Mouse (Mus musculus): ENCODE data around the gene Gfod1.

The Gfod1 gene

DNA sequence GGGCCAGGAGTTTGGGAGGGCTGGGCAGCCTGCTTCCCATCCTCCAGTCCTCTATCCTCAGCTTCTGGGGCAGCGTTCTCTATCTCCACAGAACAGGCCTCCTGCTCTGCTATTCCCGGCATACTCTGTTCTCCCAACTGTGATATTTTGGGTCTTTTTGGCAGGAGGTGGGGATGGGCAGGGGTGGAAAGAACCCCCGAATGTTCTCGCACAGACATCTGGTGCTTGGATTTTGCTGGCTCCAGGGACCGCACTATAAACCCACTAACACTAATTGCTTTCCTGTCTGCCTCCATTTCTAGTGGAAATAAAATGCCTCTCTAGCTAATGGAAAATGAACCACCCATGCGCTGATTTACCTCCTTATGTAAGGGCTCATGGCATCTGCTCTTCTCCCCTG lies 73.7 kb downstream of the Gfod1 start:
- no peak for DNase-seq (ENCODE audit: low spot score)

DNA sequence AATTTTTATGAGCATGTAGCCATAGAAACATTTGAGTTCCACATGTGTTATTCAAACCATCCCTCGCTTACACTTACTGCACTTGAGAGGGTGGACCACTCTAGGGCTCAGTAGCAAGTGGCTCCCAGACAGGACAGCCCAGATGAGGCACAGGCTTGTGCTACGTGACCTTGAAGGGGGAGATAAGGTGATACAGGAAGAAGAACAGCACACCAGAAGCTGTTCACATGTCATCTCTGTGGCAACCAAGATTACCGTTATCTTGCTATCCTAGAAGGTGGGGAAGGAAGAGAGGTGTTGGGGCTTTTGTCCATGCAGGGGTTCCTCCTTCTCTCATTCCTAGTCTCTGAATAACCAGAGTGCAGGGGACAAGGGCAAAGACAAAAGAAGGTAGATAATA lies 74.2 kb downstream of the Gfod1 start:
- no peak for DNase-seq (ENCODE audit: low spot score)

DNA sequence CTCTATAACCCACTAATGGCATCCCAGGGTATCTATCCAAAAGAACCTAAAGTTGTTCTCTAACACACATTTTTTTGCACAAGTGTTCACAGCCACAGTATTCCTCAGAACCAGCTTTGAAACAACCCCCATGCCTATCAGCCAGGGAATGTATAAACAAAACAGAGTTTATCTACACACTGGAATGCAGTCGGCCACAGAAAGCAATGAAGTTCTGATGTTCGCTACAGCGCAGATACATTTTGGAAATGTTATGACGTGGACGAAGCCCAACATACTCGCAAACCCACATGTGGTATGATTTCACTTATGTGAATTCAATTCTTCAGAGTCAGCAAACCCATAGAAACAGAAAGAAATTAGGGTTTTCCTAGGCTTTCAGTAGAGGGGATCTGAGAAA lies 75.8 kb downstream of the Gfod1 start:
- no peak for DNase-seq (ENCODE audit: low spot score)

DNA sequence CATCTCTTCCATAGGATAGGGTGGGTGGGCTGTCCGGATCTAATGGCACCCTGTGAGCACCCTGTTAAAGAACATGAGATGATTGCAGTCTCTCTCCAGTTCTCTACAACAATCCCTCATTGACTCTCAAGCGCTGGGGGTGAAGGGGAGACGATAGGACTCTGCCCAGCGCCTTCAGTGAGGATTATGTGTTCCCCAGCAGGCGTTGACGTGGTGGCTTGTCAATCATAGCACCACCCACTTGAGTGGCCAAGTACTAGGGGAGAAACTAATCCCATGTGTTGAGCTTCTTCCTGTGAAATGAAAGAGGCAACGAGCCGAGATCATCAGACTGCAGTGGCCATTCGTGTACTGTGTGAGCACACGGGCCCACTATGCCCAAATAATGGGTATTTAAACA lies 77.9 kb downstream of the Gfod1 start:
- DNase-seq (ENCODE audit: low spot score), result no peak

DNA sequence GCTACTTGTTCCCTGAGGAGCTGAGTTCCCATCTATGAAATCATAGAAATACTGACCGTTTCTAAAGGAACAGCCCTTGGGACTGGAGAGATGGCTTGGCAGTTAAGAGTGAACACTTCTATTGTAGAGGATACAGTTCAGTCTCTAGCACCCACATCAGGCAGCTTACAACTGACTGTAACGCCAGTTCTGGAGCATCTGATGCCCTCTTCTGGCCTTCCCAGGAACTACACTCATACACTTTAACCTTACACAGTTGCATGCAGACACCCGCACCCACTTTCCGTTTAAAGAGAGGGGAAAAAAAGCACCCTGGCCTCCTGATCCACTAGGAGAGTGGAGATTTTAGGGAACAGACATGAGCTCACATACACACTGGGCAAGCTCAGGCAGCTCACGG lies 78.8 kb downstream of the Gfod1 start:
- no peak for DNase-seq (ENCODE audit: low spot score)

DNA sequence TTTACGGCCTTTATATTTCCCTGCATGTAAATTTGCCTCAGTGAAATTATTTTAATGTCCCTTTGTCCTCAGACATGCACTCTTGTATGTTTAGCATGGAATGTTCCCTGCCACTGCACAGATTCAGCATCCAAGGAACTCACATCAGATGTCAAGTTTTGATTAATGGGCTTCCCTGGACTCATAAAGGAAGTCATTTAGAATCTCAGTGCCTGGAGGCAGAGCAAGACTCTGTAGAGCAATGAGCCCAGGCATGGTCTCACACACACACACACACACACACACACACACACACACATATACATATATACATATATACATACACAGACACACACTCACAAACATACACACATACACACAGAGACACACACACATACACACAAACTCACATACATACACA lies 81.9 kb downstream of the Gfod1 start:
- no peak for DNase-seq (ENCODE audit: low spot score)

DNA sequence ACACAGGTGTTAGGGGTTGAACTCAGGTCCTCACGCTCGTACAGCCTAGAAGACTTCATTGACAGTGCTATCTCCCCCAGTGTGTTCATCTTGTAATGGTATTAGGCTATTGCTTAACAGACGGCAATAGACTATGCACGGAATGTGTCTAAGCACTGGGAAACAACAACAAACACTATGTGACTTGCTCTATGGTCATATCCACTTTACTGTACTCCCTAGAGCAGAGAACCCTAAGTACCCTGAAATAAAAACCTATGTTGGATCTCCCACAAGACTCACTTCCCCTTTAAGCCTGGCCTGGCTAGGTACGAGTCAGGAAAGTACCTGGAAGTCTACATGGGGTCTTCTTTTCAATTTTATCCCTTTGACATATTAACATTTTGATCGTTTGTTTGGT lies 82.7 kb downstream of the Gfod1 start:
- no peak for DNase-seq (ENCODE audit: low spot score)

DNA sequence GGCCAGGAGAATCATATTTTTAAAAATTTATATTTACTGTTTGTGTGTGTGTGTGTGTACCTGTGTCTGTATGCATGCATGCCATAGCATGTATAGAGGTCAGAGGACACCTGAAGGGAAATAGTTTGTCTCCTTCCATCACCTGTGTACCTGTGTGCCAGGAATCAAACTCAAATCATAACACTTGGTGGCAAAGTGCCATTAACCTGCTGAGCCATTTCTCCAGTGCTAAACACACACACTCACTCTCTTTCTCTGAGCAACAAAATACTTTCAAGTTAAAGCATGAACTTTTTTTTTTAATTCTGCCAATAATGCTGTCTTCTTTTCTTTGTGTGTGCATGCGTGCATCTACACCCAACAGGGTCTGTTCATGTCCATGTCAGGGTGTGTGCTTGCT lies 83.3 kb downstream of the Gfod1 start:
- no peak for DNase-seq (ENCODE audit: low spot score)

DNA sequence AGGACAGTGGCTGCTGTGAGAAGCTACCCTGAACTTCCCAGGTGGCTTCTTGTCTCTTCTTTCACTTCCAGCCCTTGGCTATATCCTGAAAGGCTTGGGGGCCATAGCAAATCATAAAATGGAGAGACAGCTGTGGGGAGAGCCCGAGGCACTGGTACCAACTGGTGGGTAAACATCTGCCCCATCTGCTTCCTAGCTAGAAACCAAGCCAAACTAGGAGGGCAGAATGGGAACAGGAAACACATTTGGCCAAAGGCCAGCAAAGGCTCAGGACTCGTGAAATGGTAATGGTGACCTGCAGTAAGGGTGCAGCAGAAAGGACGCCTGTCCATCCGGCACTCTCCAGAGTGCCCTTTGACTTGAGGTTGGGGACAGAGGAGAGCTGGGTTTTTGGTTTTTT lies 85.2 kb downstream of the Gfod1 start:
- DNase-seq (ENCODE audit: low spot score), result no peak

DNA sequence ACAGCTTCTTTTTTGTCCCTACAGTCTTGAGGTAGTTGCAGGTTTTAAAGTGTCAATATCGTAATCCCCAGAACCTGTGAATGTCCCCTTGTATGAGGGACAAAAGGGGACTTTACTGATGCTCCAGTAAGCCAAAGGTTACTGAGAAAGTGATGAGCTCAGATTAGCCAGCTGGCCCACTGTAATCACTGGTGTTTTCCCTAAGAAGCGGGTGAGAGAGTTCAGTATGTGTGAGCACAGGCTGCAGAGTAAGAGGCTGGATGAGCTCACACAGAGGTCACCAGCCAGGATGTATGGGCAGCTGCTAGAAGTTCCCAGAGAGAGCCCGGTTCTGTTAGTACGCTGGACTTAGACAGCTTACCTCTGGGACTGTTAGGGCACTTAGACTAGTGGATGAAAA lies 85.7 kb downstream of the Gfod1 start:
- no peak for DNase-seq (ENCODE audit: low spot score)

DNA sequence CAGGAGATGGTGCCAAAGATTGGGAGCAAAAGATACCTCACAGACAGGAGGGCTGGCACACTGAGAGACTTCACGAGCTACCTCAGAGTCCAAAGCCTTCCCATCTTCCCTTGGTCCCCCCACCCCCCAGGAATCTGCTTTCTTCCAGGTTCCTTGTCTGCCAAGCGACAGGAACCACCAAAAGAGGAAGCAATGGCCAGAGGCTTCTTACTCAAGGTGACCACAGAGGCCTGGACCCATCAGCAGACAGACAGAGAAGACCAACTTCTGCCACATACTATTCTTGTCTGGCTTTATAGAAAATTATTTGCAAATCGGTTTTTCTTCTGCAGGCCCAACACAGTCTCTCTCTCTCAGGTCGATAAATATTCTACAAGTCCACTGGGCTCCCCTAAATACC lies 86.3 kb downstream of the Gfod1 start:
- DNase-seq (ENCODE audit: low spot score), result no peak

DNA sequence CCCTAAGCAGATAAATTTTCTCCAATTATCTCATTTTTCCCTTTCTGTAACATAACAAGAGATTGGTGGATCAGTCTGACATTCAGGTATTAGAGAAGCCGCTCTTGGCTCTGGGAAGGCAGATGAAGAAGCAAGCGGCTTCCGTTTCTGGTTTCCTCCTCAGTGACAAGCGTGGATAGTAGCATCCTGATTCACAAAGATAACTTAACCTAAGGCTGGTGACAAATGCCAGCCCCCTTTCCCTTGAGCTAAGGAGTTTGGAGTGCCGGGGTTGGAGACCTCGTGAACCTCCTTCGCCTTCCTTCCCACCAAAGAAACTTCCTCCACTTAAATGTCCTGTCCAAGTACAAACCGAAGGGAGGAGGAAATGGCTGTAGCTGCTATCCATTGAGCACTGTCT lies 86.9 kb downstream of the Gfod1 start:
- DNase-seq (ENCODE audit: low spot score), result no peak

DNA sequence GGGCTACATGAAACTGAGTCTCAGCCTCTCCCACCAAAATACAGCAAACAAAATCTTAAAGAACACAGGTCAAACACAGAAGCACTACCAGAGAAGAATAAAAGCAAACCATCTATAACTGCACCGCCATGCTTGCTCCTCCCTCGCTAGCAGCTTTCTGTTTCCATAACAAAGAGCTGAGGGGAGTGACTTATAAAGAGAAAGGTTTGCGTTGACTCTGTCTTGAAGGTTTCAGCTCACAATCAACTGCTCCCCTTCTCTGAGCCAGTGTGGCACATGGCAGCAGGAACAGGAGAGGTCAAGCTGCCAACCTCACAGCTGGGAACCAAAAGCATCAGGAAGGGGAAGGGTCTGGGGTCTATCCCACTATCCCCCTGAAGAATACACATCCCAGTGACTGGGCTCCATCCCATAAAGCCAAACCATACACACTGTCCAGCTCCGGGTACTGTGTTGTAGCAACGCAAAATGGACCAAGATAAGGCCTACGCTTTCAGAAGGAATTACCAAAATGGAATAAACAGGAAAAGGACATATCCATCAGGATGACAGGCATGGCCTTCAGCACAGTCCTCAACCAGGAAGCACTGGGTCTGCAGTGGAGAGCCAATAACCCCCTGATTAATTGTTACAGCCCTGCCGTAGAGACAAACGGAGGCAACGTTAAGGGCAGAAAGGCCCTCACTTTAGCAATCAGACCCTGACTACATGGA lies 87.8 kb downstream of the Gfod1 start:
- DNase-seq (ENCODE audit: low spot score), result no peak

DNA sequence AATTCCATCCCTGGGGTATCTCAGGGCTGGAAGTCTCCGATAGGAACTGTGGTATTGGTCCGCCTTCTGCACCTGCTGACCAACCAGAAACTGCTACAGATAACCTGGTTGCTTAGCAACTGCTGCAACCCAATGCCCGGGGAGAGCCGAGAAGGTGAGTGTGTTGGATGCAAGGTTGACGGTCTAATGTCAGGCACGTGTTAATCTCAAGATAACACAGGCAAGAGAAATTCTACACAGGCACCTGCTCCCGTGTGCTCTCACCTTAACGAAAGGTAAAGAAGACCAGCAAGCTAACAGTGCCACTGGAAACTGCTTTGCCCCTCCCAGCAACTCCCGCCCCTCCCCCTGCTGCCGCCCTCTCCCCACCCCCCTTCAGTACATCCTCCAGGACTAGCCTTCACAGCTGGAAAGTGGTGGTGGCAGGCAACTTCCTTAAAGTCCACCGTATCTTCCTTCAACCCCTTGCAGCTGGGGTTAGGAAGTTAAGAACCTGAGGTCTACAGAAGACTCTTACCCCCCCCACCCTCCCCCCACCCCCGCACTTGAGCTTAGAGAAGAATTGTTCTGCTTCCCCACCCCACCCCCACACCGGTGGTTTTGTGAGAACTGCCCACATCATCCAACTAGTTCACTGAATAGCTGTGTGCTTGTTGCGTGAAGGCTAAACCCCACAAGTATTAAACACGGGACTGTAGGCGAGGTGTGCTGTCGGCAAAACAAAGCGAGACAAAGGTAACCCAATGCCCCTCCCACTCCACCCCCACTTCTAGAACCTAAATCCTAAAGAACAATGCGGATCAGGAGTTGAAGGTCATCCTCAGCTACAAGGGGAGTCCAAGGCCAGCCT lies 88.6 kb downstream of the Gfod1 start:
- no peak for DNase-seq (ENCODE audit: low spot score)

DNA sequence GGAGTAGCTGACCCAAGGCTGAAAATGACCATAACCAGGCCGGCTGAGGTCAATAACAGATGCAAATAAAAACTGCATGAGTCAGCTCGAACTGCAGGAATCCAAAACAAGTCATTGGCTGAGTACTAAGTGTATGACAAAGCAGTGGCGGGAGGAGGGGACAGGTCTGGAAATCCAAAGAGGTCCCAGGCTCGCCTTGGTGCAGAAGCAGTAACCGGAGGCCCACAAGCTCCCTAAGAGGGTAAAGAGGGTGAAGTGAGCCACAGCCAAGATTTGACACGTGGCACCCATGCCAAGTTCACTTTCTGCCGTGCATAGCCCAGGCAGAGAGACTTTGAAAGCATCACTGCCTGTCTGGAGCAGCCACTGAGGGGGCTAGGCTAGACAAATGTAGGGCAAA lies 91.6 kb downstream of the Gfod1 start:
- no peak for DNase-seq (ENCODE audit: low spot score)

DNA sequence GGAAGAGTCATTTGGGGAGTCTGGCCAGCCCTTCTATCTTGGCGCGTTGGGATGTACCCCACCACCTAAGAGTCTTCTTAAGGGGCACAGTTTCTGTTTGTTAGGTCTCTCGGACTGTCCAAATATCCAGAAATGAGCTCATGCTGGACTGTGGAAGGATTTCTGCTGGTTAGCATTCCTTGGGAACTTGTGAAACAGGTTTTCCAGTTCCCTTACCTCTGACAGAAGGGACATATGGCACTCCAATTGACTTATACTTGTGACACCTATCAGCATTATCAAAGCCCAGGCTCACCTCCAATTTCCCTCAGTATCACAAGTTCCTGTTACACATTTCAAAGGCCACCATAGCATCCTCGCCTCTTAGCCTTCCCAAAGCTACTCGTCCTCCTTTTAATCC lies 93.0 kb downstream of the Gfod1 start:
- DNase-seq (ENCODE audit: low spot score), result no peak

DNA sequence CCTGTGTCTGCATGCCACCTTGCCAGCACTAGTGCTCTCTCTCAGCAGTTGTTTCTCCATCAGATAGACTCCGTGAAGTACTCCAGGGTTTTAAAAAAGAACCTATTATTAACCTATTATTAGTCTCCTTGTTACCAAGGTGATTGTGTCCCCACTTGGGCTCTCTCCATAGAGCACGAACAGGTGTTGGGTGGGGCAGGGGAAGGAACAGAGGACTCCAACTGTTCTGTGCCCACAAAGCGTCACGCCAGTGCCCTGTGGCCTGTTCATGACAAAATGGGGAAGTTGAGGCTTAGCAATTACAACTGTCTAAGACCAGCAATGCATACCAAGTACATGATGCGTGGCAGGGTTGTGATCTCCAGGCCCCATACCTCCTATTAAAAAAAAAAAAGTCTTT lies 94.4 kb downstream of the Gfod1 start:
- DNase-seq (ENCODE audit: low spot score), result no peak

DNA sequence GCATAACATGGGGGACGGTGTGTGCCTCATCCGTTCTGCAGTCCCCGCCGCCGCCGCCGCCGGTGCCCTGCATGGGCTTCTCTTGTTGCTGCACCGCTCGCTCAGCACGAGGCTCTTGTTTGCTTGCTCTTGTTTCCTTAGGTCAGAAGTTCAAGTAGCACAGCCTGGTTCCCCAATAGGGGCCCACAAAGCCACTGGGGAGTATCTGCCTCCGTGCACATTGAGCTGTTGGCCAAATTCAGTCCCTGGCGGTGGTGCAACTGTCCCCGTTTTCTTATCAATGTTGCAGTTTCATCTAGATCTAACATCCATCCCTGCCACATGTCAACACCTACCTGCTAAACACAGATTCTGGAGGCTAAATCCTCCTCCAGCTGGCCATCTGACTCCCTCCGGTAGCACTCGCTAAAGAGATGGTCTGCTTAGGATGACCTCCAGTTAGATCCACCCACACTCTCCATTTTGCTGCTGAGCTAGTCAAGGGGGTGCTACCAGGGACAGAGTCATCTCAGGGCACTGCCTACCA lies 95.0 kb downstream of the Gfod1 start:
- no peak for DNase-seq (ENCODE audit: low spot score)

DNA sequence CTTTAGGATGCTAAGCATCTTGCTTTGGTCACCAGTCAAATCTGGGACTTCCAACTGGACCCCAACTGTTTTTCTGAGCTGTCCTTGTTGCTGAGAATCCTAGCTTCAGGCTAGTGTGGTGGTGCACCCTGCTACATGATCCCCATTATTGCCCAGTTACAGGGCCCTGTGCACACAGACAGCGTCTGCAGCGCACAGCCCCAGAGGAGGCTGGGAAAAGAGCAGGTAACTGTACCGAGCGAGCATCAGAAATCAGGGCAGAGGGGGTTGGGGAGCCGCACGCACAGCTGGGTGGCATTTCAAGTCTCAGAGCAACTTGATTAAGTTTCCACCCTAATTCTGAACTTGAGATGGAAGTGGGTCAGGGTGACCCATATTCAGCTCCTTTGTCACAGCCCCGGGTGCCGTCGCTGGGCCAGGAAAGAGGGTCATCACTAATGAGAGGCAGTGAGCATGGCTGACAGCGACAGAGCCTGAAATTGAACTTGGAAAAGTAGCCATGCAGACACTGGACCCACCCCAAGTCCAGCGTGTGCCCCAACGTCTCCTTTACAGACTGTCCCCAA lies 97.8 kb downstream of the Gfod1 start:
- no peak for DNase-seq (ENCODE audit: low spot score)

DNA sequence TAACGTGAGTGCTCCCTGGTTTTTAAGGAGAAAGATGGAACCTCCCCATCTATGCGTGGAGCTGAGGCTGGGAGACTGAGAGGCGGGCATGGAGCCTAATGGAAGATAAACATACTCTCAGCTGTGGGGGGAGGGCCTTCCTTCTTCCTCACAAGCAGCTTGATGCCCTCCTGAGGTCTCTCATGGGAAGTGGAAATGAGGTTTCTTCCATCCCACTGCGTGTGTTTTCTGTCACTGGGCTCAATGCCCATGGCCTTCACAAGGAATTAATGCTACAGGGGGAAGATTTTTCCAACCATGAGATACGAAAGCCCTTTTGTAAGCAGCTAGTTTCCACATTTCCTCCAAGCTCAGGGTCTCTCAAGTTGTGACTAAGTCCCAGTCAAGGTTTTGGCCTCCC lies 100.3 kb downstream of the Gfod1 start:
- no peak for DNase-seq (ENCODE audit: low spot score)

DNA sequence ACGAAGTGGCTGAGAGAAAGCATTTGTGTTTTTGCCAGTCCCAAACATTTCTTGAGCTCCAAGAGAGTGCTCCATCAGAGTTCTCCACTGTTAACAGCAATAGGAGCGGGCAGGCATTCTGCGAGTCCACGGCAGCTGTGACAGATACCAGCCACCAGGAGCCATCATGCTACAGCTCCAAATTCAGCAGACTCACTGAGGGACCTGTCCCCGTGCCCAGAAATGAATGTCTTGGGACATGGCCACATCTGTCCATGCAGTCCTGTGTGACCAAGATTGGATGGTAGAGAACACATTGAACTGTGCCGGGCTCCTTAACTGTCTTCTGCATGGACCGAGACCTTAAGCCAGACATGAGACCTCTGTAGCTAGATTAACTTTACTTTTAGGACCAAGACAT lies 100.7 kb downstream of the Gfod1 start:
- DNase-seq (ENCODE audit: low spot score), result no peak

DNA sequence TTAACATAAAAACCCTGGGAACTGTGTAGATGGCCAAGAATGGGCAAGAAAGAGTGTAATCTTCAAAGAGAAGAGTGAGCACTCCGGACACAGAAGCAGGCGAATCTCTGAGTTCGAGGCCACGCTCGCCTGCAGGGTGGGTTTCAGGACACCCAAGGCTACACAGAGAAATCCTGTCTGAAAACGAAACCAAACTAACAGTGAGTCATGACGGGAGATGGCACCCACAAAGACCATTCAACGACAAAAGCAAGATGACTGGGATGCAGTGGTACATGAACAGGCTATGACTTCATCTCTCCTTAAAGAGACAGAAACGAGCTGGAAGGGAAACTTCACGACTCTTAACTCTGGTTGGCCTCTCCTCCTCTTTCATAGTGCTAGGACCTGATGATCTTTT lies 101.6 kb downstream of the Gfod1 start:
- no peak for DNase-seq (ENCODE audit: low spot score)

DNA sequence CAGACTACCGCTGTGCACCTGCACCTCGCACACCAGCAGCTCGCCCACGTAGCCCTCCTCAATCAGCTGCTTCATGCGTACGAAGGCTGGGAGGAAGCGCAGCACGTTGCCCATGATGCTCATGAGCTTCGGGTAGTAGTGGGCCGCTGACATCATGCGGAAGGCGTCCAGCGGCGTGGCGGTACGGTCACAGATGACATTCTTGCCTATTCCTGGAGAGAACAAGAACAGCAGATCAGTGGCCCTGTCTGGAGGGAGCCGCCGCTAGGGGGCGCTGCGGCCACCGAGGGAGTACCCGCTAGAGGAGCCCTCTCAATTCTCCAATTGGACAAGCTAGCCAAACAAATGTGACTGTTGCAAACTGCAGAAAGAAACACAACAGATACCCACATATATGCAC lies 102.9 kb downstream of the Gfod1 start:
- no peak for DNase-seq (ENCODE audit: low spot score)

Measured in ovary, postnatal 10 days (tissue).